Mouse (Mus musculus) c-Kit-positive CD71-positive TER-119-negative erythroid progenitor cells, embryonic 14.5 days (primary cell): ENCODE data around the gene Yif1a.

Experiments used
- DNase-seq: peaks from one replicate; pipeline ENCODE4 v3.0.0-alpha.2; 2013; ENCODE audit warnings: low read depth

Gene Yif1a

DNA sequence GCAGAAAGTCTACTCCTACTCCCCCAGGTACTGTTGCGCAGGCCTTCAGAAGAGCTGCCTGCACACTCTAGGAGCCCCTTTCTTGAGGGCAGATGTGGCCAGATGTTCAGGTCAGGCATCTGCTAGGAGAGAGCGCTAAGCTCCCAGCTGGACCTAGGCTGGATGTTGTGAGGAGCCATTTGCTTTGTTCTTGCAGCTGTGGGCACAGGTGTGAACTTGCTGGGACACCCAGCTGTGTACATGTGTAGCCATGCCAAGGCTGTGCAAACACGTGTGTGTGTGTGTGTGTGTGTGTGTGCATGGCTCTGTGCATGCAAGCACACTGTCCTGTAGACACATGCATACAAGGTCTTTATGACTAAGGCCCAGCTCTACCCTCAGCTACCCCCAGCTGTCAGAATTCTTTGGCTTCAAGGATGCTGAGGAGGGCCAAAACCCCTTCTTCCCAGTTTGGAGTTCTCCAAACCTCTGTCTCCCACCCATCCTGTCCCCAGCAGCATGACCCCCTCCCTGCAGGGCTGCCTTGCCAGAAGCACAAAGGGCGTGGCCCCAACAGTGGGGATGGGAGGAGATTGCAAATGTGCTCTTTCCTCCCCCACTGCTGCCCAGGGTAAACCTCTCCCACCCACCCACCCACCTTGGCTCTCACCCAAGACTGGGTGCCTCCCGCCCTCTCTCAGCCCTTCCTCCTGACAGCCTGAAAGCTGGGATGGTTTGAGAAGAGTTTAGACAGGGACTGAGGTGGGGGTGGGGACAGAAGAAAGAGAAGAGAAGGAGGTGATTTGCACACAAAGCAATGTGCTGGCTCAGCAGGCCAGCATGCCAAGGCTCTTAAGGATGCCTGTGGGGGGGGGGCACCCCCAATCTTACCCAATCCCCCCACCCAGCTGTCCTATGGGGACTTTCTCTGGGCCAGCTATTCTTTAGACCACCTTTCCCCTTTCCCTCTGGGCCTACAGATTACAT lies 27.7 kb upstream of the Yif1a start:
- DNase-seq = no peak

- DNase-seq = no peak
Observed at GRCm38 (mm10) chr19:5062041-5062440, 26.3 kb upstream of the Yif1a start.

DNA sequence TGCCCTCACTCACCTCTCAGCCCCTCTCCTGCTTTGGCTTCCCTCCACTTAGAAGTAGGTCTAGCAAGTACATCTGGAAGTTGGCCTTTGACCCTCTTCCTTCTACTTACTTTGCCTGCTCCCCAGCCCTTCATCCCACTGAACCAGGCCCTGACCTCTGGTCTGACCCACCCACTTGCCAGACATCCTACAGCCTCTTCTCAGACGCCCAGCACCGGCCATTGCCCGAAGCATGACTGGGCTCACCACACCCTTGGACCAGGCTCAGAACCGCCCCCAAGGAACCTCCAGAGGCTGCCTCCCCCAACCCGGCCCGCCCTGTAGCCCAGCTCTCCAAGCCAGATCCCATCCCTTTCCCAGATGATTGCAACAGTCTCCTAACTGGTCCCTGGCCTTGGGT lies 25.9 kb upstream of the Yif1a start:
- no peak for DNase-seq

- no peak for DNase-seq
Observed at GRCm38 (mm10) chr19:5065104-5065503, 23.2 kb upstream of the Yif1a start.

- peak; percentile 85 for DNase-seq
Observed at GRCm38 (mm10) chr19:5067040-5067799, 21.1 kb upstream of the Yif1a start.

GRCm38 (mm10) chr19:5067867-5068569 lies 20.3 kb upstream of the Yif1a start, which contains the start of gene Cd248:
TSS of gene Cd248 (plus strand) at chr19:5068078.
- DNase-seq = no peak

GRCm38 (mm10) chr19:5068570-5069234 lies 19.6 kb upstream of the Yif1a start:
- DNase-seq = no peak

DNA sequence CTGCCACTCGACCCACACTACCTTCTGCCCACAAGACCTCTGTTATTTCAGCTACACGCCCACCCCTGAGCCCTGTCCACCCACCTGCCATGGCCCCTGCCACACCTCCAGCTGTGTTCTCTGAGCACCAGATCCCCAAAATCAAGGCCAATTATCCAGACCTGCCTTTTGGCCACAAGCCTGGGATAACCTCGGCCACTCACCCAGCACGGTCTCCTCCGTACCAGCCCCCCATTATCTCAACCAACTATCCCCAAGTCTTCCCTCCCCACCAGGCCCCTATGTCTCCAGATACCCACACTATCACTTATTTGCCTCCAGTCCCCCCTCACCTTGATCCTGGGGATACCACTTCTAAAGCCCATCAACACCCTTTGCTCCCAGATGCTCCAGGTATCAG lies 18.9 kb upstream of the Yif1a start:
- no peak for DNase-seq

DNA sequence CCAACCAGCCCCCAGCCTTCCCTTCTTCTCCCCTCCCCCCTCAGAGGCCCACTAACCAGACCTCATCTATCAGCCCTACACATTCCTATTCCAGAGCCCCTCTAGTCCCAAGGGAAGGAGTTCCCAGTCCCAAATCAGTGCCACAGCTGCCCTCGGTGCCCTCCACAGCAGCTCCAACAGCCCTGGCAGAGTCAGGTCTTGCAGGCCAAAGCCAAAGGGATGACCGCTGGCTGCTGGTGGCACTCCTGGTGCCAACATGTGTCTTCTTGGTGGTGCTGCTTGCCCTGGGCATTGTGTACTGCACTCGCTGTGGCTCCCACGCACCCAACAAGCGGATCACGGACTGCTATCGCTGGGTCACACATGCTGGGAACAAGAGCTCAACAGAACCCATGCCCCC lies 18.4 kb upstream of the Yif1a start:
- DNase-seq = no peak

GRCm38 (mm10) chr19:5071077-5071476 lies 17.3 kb upstream of the Yif1a start:
- no peak for DNase-seq

GRCm38 (mm10) chr19:5071545-5072369 lies 16.6 kb upstream of the Yif1a start:
- DNase-seq = peak; percentile 94

DNA sequence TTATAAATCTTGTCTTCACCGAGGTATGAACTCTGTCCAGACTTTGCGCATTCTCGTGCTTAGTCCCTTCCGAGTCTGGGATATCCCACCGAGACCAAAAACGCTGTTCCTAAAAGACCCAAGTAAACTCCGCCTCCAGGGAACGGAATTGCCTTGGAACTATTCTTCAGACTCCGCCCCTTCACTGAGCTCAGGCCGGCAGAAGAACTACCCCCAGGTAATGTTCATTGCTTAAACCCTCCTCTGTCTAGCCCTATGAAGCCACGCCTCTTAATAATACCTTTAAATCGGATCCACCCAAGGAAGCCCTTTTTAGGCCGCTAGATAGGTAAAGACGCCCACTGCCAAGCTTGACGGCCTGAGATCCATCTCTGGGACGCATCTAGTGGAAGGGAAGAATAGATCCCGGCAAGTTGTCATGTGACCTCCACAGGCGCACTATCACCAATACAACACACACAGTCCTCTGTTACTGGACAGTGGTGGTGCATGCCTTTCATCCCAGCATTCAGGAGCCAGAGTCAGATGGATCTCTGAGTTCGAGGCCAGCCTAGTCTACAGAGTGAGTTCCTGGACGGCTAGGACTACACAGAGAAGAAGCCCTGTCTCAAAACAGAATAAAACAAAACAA lies 15.8 kb upstream of the Yif1a start:
- DNase-seq = no peak

DNA sequence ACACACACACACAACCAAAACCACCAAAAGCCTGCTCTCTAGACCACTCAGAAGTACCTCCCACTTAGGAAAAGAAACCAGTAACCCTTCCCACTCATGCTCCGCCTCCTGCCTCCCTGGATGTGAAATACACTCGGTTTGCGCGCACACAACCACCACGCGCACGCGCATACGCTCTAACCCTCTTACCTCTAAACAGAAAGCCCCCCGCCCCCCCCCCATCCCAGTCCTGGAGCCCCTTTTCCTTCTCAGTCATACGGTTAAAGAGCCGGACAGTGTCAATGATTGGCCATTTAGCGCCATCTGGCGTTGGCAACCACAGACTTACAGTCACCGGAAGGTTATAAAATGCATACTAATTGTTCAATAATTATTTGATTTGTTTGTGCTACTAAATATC lies 15.3 kb upstream of the Yif1a start:
- no peak for DNase-seq

GRCm38 (mm10) chr19:5073518-5073917 lies 14.8 kb upstream of the Yif1a start:
- no peak for DNase-seq

DNA sequence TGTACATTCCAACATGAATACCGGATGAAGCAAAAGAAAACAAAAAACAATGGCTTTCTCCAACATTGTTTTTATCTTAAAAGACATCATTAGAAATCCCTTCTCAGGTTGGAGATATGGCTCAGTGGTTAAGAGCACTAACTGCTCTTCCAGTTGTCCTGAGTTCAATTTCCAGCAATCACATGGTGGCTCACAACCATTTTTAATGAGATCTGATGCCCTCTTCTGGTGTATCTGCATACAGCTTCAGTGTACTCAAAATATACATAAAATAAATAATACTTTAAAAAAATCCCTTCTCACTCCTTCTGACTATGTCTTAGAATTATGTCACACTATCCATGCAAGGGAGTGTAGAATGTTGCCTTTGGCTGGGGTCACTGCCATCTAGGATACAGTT lies 9.1 kb upstream of the Yif1a start:
- DNase-seq = no peak

GRCm38 (mm10) chr19:5082005-5082404 lies 6.3 kb upstream of the Yif1a start:
- no peak for DNase-seq

GRCm38 (mm10) chr19:5082596-5082995 lies 5.7 kb upstream of the Yif1a start:
- DNase-seq = no peak

GRCm38 (mm10) chr19:5083961-5084833 lies 4.1 kb upstream of the Yif1a start:
- DNase-seq = no peak

DNA sequence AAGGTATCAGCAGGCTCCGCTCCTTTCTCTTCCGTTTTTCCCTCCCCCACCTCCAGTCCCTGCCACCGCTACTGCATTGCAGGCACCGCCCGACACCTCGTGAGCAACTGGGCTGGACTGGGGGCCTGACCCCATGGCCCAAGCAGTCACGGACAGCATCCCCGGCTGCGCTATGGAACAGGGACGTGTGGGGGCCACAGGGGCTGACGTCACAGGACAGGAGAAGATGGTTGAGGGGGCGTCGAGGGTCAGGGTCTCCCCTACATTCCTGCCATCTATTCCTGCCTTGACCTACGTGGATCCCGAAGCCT lies 3.5 kb upstream of the Yif1a start:
- no peak for DNase-seq
